Mouse (Mus musculus): ENCODE results near the gene Haus3. TPM values are rescaled to one million over a fixed set of nuclear protein-coding genes. Genes with fewer than 3 reads are reported as not detected.

The Haus3 gene
- polyA plus RNA-seq, 1 experiment from 2014 or later, result 29.8 TPM

- 84% methylated on average over 2 of the region's 2 CpGs for WGBS
- Histone ChIP-seq H3K27me3 (ENCODE audit: control insufficient read depth, insufficient read depth, low read length) (no peaks in the 10 kb centered on the region), H3K36me3 (ENCODE audit: control insufficient read depth, insufficient read depth, low read length) (no peaks in the 10 kb centered on the region), H3K4me1 (ENCODE audit: control insufficient read depth, insufficient read depth, low read length) (no peaks in the 10 kb centered on the region), H3K9me3 (ENCODE audit: control insufficient read depth, low read depth, low read length) (no peaks in the 10 kb centered on the region), H3K4me2 (replicated peaks; ENCODE audit: low read depth, low read length) (no peak overlapping the region), H3K9ac (replicated peaks; ENCODE audit: low read depth, low read length) (no peak overlapping the region), H3K27ac (ENCODE audit: low read length) (no peak overlapping the region), H3K4me3 (ENCODE audit: low read depth, low read length) (no peak overlapping the region)
- ATAC-seq (ENCODE audit: insufficient number of reproducible peaks, insufficient read depth, low FRiP score, low read depth), result no peak
Measured at GRCm38 (mm10) chr5:34204911-34205310, 35.6 kb upstream of the Haus3 start.

GRCm38 (mm10) chr5:34202006-34202405 lies 32.7 kb upstream of the Haus3 start:
- no peak overlapping the region for H3K4me3 ChIP-seq (ENCODE audit: low read depth, low read length)
- WGBS, result 73% methylated on average over 4 of the region's 4 CpGs
- H3K4me2 ChIP-seq (replicated peaks; ENCODE audit: low read depth, low read length), result no peak overlapping the region
- H3K27me3 ChIP-seq (ENCODE audit: control insufficient read depth, insufficient read depth, low read length), result no peaks in the 10 kb centered on the region
- no peaks in the 10 kb centered on the region for H3K36me3 ChIP-seq (ENCODE audit: control insufficient read depth, insufficient read depth, low read length)
- H3K4me1 ChIP-seq (ENCODE audit: control insufficient read depth, insufficient read depth, low read length), result no peaks in the 10 kb centered on the region
- no peak for ATAC-seq (ENCODE audit: insufficient number of reproducible peaks, insufficient read depth, low FRiP score, low read depth)
- H3K9me3 ChIP-seq (ENCODE audit: control insufficient read depth, low read depth, low read length), result no peaks in the 10 kb centered on the region
- H3K9ac ChIP-seq (replicated peaks; ENCODE audit: low read depth, low read length), result no peak overlapping the region
- no peak overlapping the region for H3K27ac ChIP-seq (ENCODE audit: low read length)

- no peaks in the 10 kb centered on the region for H3K9me3 ChIP-seq (ENCODE audit: control insufficient read depth, low read depth, low read length)
- WGBS, result 64% methylated on average over 2 of the region's 2 CpGs
- H3K27ac ChIP-seq (ENCODE audit: low read length), result no peak overlapping the region
- no peaks in the 10 kb centered on the region for H3K36me3 ChIP-seq (ENCODE audit: control insufficient read depth, insufficient read depth, low read length)
- ATAC-seq (ENCODE audit: insufficient number of reproducible peaks, insufficient read depth, low FRiP score, low read depth), result no peak
- H3K27me3 ChIP-seq (ENCODE audit: control insufficient read depth, insufficient read depth, low read length), result no peaks in the 10 kb centered on the region
- no peak overlapping the region for H3K4me2 ChIP-seq (replicated peaks; ENCODE audit: low read depth, low read length)
- H3K4me3 ChIP-seq (ENCODE audit: low read depth, low read length), result no peak overlapping the region
- H3K9ac ChIP-seq (replicated peaks; ENCODE audit: low read depth, low read length), result no peak overlapping the region
- H3K4me1 ChIP-seq (ENCODE audit: control insufficient read depth, insufficient read depth, low read length), result no peaks in the 10 kb centered on the region
Measured at GRCm38 (mm10) chr5:34201396-34201795, 32.1 kb upstream of the Haus3 start.

- no peaks in the 10 kb centered on the region for H3K4me1 ChIP-seq (ENCODE audit: control insufficient read depth, insufficient read depth, low read length)
- H3K27me3 ChIP-seq (ENCODE audit: control insufficient read depth, insufficient read depth, low read length), result no peaks in the 10 kb centered on the region
- H3K36me3 ChIP-seq (ENCODE audit: control insufficient read depth, insufficient read depth, low read length), result no peaks in the 10 kb centered on the region
- no peak overlapping the region for H3K9ac ChIP-seq (replicated peaks; ENCODE audit: low read depth, low read length)
- no peaks in the 10 kb centered on the region for H3K9me3 ChIP-seq (ENCODE audit: control insufficient read depth, low read depth, low read length)
- H3K27ac ChIP-seq (ENCODE audit: low read length), result no peak overlapping the region
- WGBS, result 84% methylated on average over 6 of the region's 6 CpGs
- H3K4me2 ChIP-seq (replicated peaks; ENCODE audit: low read depth, low read length), result no peak overlapping the region
- no peak overlapping the region for H3K4me3 ChIP-seq (ENCODE audit: low read depth, low read length)
- no peak for ATAC-seq (ENCODE audit: insufficient number of reproducible peaks, insufficient read depth, low FRiP score, low read depth)
Measured at GRCm38 (mm10) chr5:34198615-34199014, 29.3 kb upstream of the Haus3 start.

GRCm38 (mm10) chr5:34197243-34197642 lies 27.9 kb upstream of the Haus3 start:
- no peaks in the 10 kb centered on the region for H3K9me3 ChIP-seq (ENCODE audit: control insufficient read depth, low read depth, low read length)
- H3K4me3 ChIP-seq (ENCODE audit: low read depth, low read length), result no peak overlapping the region
- H3K4me2 ChIP-seq (replicated peaks; ENCODE audit: low read depth, low read length), result no peak overlapping the region
- no peak for ATAC-seq (ENCODE audit: insufficient number of reproducible peaks, insufficient read depth, low FRiP score, low read depth)
- H3K9ac ChIP-seq (replicated peaks; ENCODE audit: low read depth, low read length), result no peak overlapping the region
- H3K27me3 ChIP-seq (ENCODE audit: control insufficient read depth, insufficient read depth, low read length), result no peaks in the 10 kb centered on the region
- H3K27ac ChIP-seq (ENCODE audit: low read length), result no peak overlapping the region
- no peaks in the 10 kb centered on the region for H3K36me3 ChIP-seq (ENCODE audit: control insufficient read depth, insufficient read depth, low read length)
- H3K4me1 ChIP-seq (ENCODE audit: control insufficient read depth, insufficient read depth, low read length), result no peaks in the 10 kb centered on the region
- 74% methylated on average over 4 of the region's 4 CpGs for WGBS

GRCm38 (mm10) chr5:34196423-34196822 lies 27.1 kb upstream of the Haus3 start:
- H3K36me3 ChIP-seq (ENCODE audit: control insufficient read depth, insufficient read depth, low read length), result no peaks in the 10 kb centered on the region
- no peaks in the 10 kb centered on the region for H3K9me3 ChIP-seq (ENCODE audit: control insufficient read depth, low read depth, low read length)
- no peak overlapping the region for H3K4me3 ChIP-seq (ENCODE audit: low read depth, low read length)
- no peak overlapping the region for H3K4me2 ChIP-seq (replicated peaks; ENCODE audit: low read depth, low read length)
- ATAC-seq (ENCODE audit: insufficient number of reproducible peaks, insufficient read depth, low FRiP score, low read depth), result no peak
- H3K9ac ChIP-seq (replicated peaks; ENCODE audit: low read depth, low read length), result no peak overlapping the region
- H3K4me1 ChIP-seq (ENCODE audit: control insufficient read depth, insufficient read depth, low read length), result no peaks in the 10 kb centered on the region
- no peaks in the 10 kb centered on the region for H3K27me3 ChIP-seq (ENCODE audit: control insufficient read depth, insufficient read depth, low read length)
- H3K27ac ChIP-seq (ENCODE audit: low read length), result no peak overlapping the region
- WGBS, result 79% methylated on average over 7 of the region's 7 CpGs

- Histone ChIP-seq H3K4me1 (ENCODE audit: control insufficient read depth, insufficient read depth, low read length) (no peaks in the 10 kb centered on the region), H3K4me3 (ENCODE audit: low read depth, low read length) (no peak overlapping the region), H3K27ac (ENCODE audit: low read length) (no peak overlapping the region), H3K9me3 (ENCODE audit: control insufficient read depth, low read depth, low read length) (no peaks in the 10 kb centered on the region), H3K27me3 (ENCODE audit: control insufficient read depth, insufficient read depth, low read length) (no peaks in the 10 kb centered on the region), H3K4me2 (replicated peaks; ENCODE audit: low read depth, low read length) (no peak overlapping the region), H3K9ac (replicated peaks; ENCODE audit: low read depth, low read length) (no peak overlapping the region), H3K36me3 (ENCODE audit: control insufficient read depth, insufficient read depth, low read length) (no peaks in the 10 kb centered on the region)
- WGBS, result 92% methylated on average over 12 of the region's 12 CpGs
- ATAC-seq (ENCODE audit: insufficient number of reproducible peaks, insufficient read depth, low FRiP score, low read depth), result no peak
Measured at GRCm38 (mm10) chr5:34195786-34196185, 26.5 kb upstream of the Haus3 start.

GRCm38 (mm10) chr5:34194975-34195662 lies 25.8 kb upstream of the Haus3 start:
- ATAC-seq (ENCODE audit: insufficient number of reproducible peaks, insufficient read depth, low FRiP score, low read depth), result no peak
- WGBS, result 78% methylated on average over 6 of the region's 6 CpGs
- Histone ChIP-seq H3K27ac (ENCODE audit: low read length) (no peak overlapping the region), H3K4me3 (ENCODE audit: low read depth, low read length) (no peak overlapping the region), H3K9me3 (ENCODE audit: control insufficient read depth, low read depth, low read length) (no peaks in the 10 kb centered on the region), H3K9ac (replicated peaks; ENCODE audit: low read depth, low read length) (no peak overlapping the region), H3K27me3 (ENCODE audit: control insufficient read depth, insufficient read depth, low read length) (no peaks in the 10 kb centered on the region), H3K4me2 (replicated peaks; ENCODE audit: low read depth, low read length) (no peak overlapping the region), H3K36me3 (ENCODE audit: control insufficient read depth, insufficient read depth, low read length) (no peaks in the 10 kb centered on the region), H3K4me1 (ENCODE audit: control insufficient read depth, insufficient read depth, low read length) (no peaks in the 10 kb centered on the region)

GRCm38 (mm10) chr5:34194426-34194825 lies 25.1 kb upstream of the Haus3 start:
- no peaks in the 10 kb centered on the region for H3K36me3 ChIP-seq (ENCODE audit: control insufficient read depth, insufficient read depth, low read length)
- no peak overlapping the region for H3K4me2 ChIP-seq (replicated peaks; ENCODE audit: low read depth, low read length)
- no peaks in the 10 kb centered on the region for H3K4me1 ChIP-seq (ENCODE audit: control insufficient read depth, insufficient read depth, low read length)
- H3K9me3 ChIP-seq (ENCODE audit: control insufficient read depth, low read depth, low read length), result no peaks in the 10 kb centered on the region
- no peak overlapping the region for H3K27ac ChIP-seq (ENCODE audit: low read length)
- 40% methylated on average over 1 of the region's 1 CpGs for WGBS
- H3K27me3 ChIP-seq (ENCODE audit: control insufficient read depth, insufficient read depth, low read length), result no peaks in the 10 kb centered on the region
- H3K9ac ChIP-seq (replicated peaks; ENCODE audit: low read depth, low read length), result no peak overlapping the region
- no peak overlapping the region for H3K4me3 ChIP-seq (ENCODE audit: low read depth, low read length)
- ATAC-seq (ENCODE audit: insufficient number of reproducible peaks, insufficient read depth, low FRiP score, low read depth), result no peak
